Mouse (Mus musculus): ENCODE data around the gene Ephb1.

Gene Ephb1

GRCm38 (mm10) chr9:102305432-102306100 is 48.9 kb downstream of the Ephb1 start:
- no peak for DNase-seq (ENCODE audit: low read depth)

- no peak for DNase-seq (ENCODE audit: low read depth)
These were observed 49.7 kb downstream of the Ephb1 start for GRCm38 (mm10) chr9:102304796-102305195.

DNA sequence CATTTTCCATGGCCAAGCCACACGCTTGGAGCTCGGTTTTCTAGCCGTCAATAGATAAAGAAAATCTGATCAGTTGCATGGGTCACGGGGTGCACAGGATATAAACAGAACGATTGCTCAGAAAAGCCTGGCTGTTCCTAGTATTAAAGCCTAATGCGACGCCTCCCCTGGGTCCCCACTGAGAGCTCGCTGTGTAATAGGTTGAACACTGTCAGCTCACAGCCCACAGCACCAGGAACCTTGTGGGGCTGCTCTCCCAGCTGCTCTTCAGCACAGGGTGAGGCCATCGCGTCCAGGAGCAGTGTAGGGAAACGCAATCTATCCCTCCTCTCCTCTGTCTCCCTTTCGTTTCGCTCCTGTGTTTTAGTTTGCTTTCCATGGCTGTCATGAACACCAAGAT is 50.6 kb downstream of the Ephb1 start:
- no peak for DNase-seq (ENCODE audit: low read depth)

DNA sequence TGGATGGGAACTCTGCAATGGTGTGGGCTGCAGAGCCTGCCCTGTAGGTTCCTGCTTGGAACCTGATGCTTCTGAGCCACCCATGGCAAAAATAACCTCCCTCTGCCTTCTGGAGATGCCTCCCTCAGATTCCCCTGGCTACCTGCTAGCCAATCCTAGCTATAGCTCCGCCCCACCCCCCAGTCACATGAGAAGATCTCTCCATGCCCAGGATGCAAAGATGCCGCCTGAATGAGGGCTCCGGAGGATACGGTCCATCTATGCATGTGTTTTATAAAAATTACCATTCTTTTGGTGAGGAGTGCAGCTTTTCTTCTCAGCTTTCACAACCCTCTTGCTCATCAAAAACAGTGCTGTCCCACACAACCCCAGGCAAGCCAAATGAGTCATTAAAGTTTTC is 53.5 kb downstream of the Ephb1 start:
- DNase-seq (ENCODE audit: low read depth) = no peak

DNA sequence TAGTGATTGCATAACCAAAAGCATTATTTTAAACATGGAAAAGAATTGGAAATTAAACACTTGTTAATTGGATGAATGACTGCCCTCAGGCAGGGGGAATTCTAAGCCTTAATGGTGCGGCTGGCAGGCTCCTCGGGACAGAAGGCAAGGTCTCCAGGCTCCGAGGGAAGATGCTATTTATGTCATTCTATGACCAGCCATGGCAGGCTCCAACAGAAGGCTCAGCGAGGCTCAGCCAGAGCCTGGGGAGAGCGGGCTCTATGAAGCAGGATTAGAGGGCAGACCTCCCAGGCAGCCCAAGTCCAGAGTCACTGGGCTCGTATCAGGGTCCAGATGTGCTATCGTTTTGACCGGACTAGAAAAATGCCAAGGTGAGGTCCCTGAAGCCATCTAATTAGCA is 55.8 kb downstream of the Ephb1 start:
- no peak for DNase-seq (ENCODE audit: low read depth)

- no peak for DNase-seq (ENCODE audit: low read depth)
These were observed 56.5 kb downstream of the Ephb1 start for GRCm38 (mm10) chr9:102297986-102298385.

GRCm38 (mm10) chr9:102297176-102297575 is 57.3 kb downstream of the Ephb1 start:
- no peak for DNase-seq (ENCODE audit: low read depth)

- DNase-seq (ENCODE audit: low read depth) = no peak
These were observed 60.9 kb downstream of the Ephb1 start for GRCm38 (mm10) chr9:102293605-102294004.

GRCm38 (mm10) chr9:102291230-102291629 is 63.3 kb downstream of the Ephb1 start:
- DNase-seq (ENCODE audit: low read depth) = no peak

GRCm38 (mm10) chr9:102288356-102288755 is 66.1 kb downstream of the Ephb1 start:
- DNase-seq (ENCODE audit: low read depth) = no peak

DNA sequence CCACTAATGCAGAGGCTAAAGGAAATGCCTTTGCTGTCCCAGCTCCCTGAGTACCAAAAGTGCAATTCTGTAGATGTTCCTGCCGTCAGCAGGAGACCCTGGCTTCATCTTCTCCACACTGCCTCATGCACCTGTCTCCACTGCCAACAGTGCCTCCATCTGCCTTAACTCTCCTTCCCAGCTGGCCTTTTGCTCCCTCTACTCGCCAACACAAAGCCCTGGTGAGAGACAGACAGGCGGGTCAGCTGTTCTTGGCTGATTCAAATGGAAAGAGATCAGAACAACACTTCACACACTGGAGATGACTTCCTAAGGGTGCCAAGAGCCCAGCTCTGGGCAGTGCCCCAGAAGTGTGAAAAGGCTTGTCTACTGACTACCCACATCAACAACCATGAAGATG is 78.6 kb downstream of the Ephb1 start:
- DNase-seq (ENCODE audit: low read depth) = no peak

- no peak for DNase-seq (ENCODE audit: low read depth)
These were observed 80.5 kb downstream of the Ephb1 start for GRCm38 (mm10) chr9:102274016-102274415.

DNA sequence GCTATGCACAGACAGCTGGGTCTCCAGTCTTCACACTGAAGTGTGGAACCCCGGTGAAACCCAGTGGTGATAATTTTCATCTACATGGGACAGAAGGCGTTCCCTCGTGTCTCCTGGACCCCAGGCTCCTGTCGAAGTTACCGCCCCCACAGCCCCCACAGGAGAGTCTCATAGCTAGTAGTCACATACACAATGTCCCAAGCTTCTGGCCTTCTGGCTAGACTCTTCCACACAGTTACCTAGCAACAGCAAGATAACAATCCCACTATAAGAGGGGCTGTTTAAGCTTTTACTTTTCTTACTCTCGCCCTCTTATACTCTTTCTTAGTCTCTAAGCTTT is 81.1 kb downstream of the Ephb1 start:
- DNase-seq (ENCODE audit: low read depth) = no peak

GRCm38 (mm10) chr9:102272731-102273468 is 81.6 kb downstream of the Ephb1 start:
- DNase-seq (ENCODE audit: low read depth) = no peak

GRCm38 (mm10) chr9:102270496-102270895 is 84.0 kb downstream of the Ephb1 start:
- DNase-seq (ENCODE audit: low read depth) = no peak

DNA sequence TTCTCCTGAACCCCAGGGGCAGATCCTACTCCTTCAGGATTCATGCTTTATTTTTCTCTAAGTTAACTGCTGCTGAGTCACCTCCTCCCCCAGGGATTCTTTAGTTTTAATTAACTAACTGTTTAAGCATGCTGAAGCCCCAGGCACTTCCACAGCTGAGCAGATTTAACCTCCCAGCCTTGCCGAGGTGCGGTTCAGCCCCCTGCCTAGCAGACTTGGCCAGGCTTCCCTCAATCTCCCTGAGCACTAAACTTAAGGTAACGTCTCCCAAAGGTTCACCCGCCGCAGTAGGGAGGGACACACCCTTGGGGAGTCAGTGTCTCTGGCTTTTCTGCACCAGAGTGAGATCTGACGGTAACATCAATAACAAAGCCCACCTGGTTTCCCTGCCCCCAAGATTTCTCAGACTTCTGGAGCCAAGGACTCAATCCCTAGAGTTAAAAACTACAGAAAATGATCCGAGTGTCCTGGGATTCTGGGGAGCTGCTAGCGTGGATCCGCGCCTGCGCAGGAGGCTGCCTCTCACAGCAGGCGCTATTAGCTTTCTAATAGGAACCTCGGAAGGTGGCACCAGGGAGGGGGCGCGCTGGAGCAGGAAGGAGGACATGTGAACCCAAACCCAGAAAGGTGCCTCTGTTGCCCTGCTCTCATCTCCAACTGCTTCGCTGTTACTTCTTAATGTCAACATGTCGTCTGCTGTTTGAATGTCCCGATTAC is 87.0 kb downstream of the Ephb1 start:
- DNase-seq (ENCODE audit: low read depth) = no peak

GRCm38 (mm10) chr9:102263760-102264159 is 90.7 kb downstream of the Ephb1 start:
- DNase-seq (ENCODE audit: low read depth) = no peak

- no peak for DNase-seq (ENCODE audit: low read depth)
These were observed 92.4 kb downstream of the Ephb1 start for GRCm38 (mm10) chr9:102262100-102262501.

- no peak for DNase-seq (ENCODE audit: low read depth)
These were observed 93.0 kb downstream of the Ephb1 start for GRCm38 (mm10) chr9:102261511-102261910.

- DNase-seq (ENCODE audit: low read depth) = no peak
These were observed 98.1 kb downstream of the Ephb1 start for GRCm38 (mm10) chr9:102256407-102256806.

GRCm38 (mm10) chr9:102255803-102256202 is 98.7 kb downstream of the Ephb1 start:
- DNase-seq (ENCODE audit: low read depth) = no peak

- no peak for DNase-seq (ENCODE audit: low read depth)
These were observed 105.2 kb downstream of the Ephb1 start for GRCm38 (mm10) chr9:102249124-102249816.

DNA sequence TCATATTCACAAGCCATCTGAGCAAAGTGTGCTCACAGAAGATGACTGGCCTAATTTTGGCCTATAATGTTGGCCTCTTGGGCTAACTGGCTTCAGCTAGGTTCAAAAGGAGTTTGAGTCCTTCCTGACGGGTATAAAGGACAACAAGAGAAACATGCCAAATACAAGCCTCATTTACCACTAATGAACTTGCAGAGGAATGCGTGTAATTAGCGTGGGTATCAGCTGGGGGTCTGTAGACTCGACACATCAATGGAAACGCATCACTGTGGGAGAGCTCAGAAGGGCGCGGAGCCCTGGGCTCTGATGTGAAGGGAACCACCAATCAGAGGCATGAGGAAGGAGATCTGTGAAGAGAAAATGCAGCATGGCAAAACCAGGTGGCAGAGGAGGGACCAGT is 108.9 kb downstream of the Ephb1 start:
- no peak for DNase-seq (ENCODE audit: low read depth)
